Mouse (Mus musculus) heart, postnatal 25 days (tissue): Measurements from ENCODE around the gene Gins2. TPM values are rescaled to one million over a fixed set of nuclear protein-coding genes. Genes with fewer than 3 reads are reported as not detected.

ENCODE experiments used
- DNase-seq: peaks from one replicate; pipeline ENCODE4 v3.0.0; 2022; ENCODE audit warnings: low spot score
- intact Hi-C: fragments of 180-260 bp; cut with DNase I; formaldehyde crosslinking; loops from one replicate; pipeline ENCODE4 v1.15.1; 2025
- total RNA-seq, 2 experiments: library from RNA; stranded (reverse); gene quantifications; 2 replicates each; pipeline ENCODE4 v1.2.3; 2021

Gene Gins2
- total RNA-seq, 2 experiments from 2014 or later = 1.2 to 1.5 TPM

DNA sequence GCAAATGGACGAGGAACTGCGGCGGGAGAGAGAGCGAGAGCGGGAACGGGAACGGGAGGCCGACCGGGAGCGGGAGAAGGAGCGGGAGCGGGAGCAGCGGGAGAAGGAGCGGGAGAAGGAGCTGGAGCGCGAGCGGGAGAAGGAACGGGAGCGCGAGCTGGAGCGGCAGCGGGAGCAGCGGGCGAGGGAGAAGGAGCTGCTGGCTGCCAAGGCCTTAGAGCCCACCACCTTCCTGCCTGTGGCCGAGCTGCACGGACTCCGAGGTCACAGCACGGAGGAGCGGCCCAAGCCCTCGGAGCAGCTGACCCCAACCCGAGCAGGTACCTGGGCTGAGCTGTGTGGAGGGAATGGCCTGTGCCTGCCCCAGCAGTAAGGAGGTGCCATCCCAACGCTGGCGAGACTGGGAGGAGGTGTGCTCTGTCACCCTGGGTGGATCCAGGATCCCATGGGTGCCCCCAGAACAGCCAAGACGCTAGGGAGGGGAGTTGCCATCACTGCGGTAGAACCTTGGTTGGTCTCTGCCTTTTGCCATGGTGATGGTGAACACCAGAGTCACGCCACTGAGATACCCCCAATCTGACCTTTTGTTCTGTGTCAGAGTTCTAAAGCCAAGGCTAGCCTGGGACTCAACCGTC lies 20.8 kb downstream of the Gins2 start:
- intact Hi-C loops = no loop called here
- DNase-seq = no peak

DNA sequence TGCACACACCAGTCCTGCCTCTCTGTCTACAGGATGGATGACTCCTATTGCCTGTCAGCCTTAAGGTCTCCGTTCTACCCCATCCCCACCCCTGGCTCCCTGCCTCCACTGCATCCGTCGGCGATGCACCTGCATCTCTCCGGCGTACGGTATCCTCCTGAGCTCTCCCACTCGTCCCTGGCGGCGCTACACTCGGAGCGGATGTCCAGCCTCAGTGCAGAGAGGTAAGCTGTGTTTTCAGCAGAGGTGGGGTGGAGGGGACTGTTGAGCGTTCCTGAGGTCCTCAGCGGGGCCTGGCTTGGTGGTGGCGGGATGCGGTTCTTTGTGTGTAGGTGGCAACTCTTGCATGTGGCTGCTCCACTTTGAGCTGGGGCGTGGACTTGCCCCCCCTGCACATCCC lies 21.4 kb downstream of the Gins2 start:
- DNase-seq = no peak
- intact Hi-C loops = no loop called here

DNA sequence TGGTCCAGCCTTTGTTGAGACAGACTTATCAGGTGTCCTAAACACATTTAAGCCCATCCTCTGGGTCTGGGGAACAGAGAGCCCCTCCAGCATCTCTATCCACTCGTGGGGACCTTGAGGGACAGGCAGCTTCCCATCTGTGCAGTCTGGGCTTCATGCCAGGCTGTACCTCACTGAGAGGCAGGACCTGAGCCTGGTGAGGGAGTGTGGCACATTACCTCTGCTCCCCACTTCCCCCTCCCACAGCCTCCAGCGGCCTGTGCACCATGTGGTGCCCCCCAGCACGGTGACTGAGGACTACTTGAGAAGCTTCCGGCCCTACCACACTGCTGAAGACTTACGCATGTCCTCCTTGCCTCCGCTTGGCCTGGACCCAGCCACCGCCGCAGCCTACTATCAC lies 22.4 kb downstream of the Gins2 start:
- no peak for DNase-seq
- intact Hi-C loops = no loop called here

DNA sequence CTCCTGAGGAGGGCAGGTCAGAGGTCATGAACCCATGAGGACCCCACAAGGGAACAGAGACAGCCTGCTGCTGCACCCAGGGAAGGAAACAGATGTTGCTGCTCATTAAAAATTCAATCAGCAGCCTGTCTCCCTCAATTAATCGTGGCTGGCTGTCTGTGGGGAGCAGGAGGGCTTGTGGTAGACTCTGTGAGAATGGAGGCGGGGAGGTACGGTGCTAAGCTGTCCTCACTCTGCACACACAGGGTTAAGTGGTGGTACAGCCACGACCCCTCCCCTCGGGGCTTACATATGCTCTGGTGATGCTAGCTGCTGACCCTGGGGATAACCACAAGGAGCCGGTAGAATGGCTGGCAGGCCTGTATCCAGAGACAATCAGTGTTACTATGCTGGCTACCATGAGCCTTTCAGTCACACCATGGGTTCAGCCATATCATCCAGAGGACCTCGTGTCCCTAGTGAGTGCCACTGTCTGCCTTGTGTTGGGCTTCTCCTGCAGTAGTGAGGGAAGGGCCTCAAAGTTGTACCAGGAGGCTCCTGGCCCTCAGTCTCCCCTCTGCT lies 23.9 kb downstream of the Gins2 start:
- intact Hi-C loops = no loop called here
- DNase-seq = no peak

DNA sequence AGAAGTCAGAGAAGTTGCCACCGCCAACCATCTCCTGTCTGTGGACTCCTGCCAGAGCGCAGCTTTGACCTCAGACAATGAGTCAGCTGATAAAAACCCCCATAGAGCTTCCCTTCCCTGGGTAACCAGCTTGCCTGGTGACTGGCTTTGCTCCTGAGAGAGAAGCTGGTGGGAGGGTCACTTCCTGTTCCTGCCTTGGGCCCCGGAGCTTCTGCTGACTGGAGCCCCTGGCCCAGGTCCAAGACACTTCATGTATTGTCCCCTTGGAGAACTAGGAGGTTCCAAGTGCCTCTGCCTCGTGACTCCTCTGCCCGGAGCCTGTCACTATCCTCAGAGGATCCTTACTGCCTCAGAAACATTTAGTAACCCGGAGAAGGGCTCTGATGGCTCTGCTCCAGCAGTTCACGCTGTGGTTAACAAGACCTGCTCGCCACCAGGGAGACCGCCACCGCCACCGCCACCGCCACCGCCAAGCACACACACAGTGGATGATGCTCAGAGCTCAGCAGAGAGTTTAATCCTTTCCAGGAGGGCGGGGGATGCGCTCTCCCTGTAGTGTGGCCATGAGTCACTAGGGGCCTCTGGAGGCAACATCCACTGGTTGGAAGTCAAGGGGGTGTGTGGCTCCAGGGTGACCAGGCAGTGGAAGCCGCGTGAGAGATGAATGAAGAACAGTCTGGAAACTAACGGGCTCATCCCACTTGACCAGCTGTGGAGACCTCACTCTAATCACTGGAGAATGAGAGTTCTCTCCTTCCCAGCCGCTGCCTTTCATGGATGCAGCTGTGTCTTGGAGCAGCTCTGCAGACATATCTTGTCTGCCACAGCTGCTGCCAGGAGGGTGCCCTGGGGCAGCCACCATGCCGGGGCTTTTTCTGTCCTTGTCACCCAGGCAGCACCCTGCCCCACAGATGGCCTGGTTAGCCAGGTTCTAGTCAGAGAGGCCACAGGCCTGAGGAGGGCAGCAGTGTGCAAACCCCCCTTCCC lies 25.0 kb downstream of the Gins2 start:
- DNase-seq = peak; percentile 87
- intact Hi-C loops = no loop called here

DNA sequence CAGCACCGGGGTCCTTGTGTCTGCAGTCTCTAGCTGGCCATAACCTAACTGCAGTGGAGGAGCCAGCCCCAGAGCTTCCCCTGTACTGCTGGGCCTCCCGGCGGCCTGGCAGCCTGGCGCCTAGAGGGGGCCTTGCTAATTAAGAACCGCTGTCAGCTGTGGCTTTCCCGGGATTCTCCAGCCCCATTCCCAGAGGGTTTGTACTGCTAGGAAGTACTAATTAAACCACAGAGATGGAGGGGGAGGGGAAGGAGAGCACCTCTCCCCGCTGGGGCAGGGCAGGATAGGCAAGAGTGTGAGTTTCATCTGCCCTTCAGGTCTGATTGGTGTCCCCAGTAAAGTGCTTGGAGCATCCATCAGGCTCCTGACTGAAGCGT lies 25.8 kb downstream of the Gins2 start:
- intact Hi-C loops = no loop called here
- DNase-seq = no peak

DNA sequence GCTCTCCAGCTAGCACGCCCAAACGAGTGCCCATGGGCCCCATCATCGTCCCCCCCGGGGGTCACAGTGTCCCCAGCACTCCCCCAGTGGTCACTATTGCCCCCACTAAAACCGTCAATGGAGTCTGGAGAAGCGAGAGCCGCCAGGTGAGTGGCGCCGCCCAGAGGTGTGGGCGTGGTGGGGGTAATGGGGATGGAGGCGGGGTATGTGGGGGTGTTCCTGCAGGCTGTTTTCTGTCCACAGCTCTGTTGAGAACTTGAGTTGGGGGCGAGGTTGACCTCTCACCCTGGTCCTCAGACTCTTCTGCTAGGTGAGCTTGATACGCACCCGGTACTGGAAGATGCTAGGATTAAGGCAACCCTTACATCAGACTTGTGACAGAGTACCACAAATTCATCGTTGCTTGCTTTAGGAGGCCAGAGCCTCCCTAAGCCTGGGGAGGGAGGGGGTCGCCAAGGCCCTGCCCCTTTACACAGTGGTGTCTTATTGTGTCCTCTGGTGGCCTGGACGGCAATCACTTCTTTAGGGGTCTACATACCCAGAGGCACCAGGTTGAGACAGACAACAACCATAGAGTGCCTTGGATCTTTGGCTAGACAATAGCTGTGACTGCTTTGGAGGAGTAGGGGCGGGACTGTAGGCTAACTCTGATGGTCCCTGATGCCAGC lies 26.3 kb downstream of the Gins2 start:
- intact Hi-C loops = no loop called here
- no peak for DNase-seq

DNA sequence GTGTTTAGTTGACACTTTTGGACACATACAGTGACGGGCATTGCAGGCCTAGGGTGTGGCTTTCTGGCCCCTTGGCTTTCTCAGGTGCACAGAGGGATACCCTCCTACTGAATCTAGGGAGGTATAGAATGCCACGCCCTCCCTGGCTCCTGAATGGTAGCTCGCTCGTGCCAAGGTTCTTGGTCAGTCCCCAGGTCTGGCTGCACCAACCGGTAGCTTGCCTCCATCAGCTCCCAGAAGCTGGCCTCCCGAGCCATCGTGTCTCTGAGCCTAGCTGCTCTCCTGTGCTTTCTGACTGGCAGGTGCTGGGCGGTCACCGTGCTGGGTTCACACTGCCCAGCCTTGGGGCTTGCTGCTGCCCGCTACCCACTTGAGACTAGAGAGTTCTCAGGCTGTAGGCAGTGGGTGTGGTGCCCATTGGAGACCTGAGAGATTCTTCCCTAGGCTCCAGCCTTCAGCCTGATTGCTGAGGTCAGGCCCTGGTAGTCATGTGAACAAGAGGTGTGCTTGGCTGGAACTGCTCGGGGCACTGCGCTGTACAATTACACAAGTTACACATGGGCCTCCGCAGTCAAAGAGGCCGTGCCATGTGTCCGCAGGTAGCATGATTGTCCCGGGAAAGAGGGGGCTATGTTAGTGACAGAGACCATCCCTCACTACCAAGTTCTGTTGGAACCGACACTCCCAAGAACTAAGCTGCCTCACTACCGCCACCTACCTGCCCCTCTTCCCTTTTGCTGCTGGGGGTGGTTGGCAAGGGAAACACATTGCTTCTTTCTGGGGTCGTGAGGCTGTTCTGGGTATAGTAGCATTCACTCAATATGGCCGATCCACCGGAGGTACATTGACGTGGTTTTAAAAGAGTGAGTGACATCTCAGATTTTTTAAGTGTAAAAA lies 27.3 kb downstream of the Gins2 start:
- no peak for DNase-seq

DNA sequence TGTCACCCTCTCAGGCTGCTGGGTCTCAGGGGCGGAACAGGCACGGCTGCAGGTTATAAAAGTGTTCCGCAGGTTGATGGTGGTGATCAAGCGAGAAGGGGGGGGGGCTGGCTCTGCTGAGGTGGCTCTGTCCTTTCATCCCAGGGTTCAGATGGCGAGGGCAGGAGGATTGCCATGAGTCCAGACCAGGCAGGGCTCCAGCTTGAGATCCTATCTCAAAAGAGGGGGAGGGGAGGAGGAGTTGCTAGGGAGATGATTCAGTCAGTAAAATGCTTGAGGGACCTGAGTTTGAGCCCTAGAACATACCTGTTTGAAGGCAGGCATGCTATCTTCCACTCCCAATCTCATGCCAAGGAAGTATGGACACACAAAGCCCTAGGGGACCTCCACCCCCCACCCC lies 28.6 kb downstream of the Gins2 start:
- intact Hi-C loops = no loop called here
- no peak for DNase-seq

More for the DNA sequence above, 27.3 kb downstream of the Gins2 start:
- intact Hi-C loops = no loop called here

DNA sequence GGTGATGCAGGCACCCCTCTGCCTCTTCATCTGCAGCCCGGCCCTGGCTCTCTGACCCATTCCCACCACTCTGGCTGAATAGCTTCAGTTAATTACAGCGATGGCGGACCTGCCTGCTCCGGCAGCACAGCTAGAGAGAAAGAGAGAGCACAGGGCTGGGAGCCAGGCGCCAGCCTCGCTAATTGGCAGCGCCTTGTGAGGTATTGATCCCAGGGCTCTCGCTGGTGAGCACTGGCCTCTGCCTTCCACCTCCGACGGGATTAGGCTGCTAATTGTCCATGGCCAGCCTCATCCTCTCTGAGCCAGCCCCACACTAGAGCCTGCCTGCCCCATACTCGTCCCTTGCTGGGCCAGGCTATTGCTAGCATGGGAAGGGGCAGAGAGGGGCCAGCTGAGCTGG lies 29.4 kb downstream of the Gins2 start:
- intact Hi-C loops = no loop called here
- no peak for DNase-seq

DNA sequence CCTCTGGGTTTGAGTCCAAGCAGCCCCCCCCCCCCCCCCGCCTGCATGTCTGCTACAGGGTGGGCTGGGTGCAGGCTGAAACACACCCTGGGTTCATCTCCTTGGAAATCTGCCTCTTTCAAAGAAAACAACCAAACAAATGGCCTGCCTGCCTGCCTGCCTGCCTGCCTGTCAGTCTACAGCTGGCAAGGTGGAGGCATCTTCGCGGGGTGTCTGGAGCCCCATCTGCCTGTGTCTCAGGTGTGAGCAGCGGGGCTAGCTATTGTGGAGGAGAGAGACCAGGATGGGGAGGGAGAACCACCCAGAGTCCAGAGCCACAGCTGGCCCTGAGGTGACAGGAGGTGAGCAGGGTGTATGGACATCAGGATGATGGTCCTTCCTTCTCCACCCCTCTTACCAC lies 30.9 kb downstream of the Gins2 start:
- intact Hi-C loops = no loop called here
- DNase-seq = no peak

DNA sequence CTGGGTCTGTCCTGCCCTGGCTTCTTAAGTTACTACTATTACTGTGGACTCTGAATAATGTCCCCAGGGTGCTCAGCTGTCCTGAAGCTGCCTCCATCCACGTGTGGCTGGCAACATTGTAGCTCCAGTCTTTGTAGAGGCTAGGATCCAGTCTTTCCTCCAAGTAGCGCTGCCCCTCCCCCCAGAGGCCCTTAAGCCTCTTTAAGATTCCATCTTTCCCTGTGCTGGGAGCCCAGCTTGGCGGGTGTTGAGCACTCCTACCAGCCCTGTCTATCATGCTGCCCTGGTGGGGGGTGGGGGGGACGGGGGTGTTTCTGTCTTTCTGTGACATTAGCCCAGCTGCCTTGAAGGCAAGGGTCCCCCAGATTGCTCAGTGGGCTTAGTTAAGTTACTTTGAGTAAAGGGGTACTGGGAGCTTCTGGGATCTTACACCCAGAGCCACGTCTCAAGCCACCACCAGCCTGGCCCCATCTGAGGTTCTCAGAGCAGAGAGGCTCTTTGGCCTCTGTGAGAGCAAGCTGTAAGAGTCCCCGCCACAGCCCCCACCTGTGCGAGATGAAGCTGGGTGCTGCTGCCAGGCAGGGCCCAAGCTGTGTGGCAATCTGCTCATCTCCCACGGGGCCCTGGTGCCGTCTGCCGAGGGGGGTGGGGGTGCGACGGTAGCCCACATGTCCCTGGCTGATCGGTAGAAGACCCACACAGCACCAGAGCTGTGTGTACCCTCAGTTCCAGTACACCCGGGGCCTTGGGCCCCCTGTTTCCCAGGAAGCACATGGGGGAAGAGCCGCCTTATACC lies 31.7 kb downstream of the Gins2 start:
- DNase-seq = no peak
- intact Hi-C loops = no loop called here

DNA sequence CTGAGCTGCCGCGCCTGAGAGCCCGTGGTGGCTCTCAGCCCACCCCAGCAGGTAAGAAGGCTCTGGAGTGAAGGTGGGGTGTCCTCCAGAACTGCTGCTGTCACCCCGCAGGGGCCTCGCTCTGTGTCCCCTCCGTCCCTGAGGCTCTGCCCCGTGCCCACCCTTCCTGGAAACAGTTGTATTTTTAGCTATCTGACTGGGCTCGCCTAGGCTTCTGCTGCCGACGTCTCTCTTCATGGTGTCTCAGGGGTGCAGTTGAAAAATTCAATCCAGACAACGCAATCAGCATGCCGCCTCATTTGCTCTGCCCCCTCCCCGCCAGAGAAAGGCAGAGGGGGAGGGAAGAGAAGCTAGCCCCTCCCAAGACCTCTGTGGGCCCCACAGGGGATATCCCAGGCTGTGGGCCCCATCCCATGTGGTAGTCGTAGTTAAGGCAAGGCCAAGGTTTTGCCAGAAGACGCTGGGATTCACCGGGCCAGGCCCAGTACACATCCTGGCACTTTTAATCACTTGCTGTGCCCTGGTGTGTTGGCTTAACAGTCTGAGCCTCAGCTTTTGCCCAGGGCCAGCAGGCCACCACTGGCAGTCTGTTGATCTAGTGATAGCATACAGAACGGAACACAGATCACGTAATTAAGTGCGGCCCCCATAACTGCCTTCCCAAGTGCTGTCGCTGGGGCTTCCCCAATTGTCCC lies 32.8 kb downstream of the Gins2 start:
- intact Hi-C loops = no loop called here
- DNase-seq = no peak

DNA sequence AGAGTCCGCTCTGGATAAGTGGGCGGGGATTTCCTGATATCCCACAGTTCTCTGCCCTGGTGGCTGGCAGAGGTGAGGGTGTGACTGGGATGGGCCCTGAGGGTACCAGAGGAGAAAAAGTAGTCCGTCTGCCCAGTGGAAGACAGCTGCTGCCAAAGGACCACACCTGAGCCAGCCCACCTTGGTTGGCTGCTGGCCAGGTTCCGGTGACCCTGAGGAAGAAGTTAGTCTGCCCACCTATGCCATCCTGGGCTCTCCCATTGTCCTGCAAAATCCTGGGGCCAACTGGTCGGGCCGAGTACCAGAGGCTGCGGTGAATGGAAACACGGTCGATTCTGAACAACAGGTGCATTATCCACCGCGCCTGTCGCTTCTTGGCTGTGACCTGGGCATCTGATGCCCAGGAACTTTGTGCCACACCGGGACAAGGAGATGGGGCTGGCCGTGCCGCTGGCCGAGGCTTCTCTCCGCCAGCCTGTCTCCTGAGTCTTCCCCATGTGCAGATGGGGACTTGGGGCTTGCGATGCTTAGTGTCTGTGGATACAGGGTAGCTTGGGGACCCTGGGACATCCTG lies 34.6 kb downstream of the Gins2 start:
- DNase-seq = no peak
- intact Hi-C loops = no loop called here

DNA sequence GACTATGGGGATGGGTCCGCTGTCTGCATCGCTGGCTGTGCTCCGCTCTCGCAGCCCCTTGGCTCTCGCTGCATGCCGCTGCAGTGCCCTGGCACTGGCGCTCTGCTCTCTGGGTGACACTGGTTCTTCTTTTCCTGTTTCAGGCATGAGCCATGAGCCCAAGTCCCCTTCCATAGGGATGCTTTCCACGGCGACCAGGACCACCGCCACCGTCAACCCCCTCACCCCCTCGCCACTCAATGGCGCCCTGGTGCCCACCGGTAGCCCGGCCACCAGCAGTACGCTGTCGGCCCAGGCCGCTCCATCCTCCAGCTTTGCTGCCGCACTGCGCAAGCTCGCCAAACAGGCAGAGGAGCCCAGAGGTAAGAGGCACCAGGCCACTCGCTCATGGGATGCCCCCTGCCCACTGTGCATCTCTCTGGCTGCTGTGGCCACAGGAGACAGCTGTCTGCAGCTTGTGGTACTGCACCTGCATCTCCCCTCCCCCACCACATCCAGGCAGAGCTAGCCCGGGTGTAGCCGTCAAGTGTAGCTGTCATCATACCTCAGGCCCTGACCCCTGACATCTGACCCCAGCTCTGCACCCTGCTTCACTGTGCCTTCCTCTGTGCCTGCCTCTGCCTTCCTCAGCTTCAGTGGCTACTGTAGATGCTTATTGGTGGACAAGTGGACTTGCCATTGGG lies 35.5 kb downstream of the Gins2 start:
- DNase-seq = no peak
- intact Hi-C loops = no loop called here

DNA sequence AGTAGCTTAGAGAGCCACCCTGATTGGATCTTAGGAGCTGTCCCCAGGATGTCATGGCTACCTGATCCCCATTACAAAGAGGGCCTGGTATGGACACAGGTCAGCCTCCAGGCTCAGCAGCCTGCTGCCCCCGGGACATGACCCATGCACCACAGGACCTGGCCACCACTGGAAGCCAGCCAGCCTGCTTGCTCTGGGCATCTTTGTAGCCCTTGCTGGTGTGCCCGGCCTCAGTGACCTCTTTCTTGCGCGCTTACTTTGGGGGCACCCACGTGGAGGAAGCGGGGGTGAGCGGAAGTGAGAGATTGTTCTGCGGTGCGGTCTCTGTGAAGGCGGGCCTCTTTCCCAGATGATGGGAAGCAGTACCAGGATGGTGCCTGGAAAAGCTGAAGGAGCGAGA lies 36.6 kb downstream of the Gins2 start:
- intact Hi-C loops = no loop called here

DNA sequence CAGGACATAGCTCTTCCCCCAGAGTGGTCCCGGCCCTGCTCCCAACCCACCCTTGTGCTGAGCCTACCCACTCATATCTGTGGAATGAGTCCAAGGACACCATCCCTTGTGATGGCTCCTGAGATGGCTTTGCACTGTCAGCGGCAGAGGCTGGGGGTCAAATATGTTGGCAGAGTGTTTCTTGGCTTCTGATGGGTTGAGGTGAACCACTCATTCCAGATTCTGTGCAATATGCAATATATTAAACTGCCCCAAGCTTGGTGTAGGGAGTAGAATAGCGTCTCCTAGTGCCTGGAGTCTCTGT lies 37.5 kb downstream of the Gins2 start:
- no peak for DNase-seq
- intact Hi-C loops = no loop called here

More for the DNA sequence above, 36.6 kb downstream of the Gins2 start:
- DNase-seq = no peak
